Mouse (Mus musculus): ENCODE measurements around the gene Smim5. TPM values are rescaled to one million over a fixed set of nuclear protein-coding genes. Genes with fewer than 3 reads are reported as not detected.

The Smim5 gene
- total and polyA plus RNA-seq, 3 experiments, result 0.42 to 1.4 (median 0.98) TPM

GRCm38 (mm10) chr11:115941980-115942379, 42.2 kb downstream of the Smim5 start:
- Histone ChIP-seq H3K4me2 (ENCODE audit: insufficient read depth, low read depth, poor library complexity, severe bottlenecking) (no peak overlapping the region), H3K9me3 (replicated peaks; ENCODE audit: low read length) (no peaks in the 10 kb centered on the region), H3K36me3 (replicated peaks in 1 of 2; ENCODE audit: control insufficient read depth in 1 of 2, insufficient read depth in 1 of 2, low read length in 1 of 2) (peaks cover 78 to 97% of the 10 kb centered on the region in 2 experiments), H3K4me1 (ENCODE audit: control insufficient read depth in 1 of 2, insufficient read depth in 2 of 2) (no peaks in the 10 kb centered on the region), H3K4me3 (replicated peaks in 1 of 3; ENCODE audit: low read depth in 2 of 3, low read length in 2 of 3, poor library complexity in 1 of 3) (no peak overlapping the region), H3K79me2 (replicated peaks; ENCODE audit: control insufficient read depth, extremely low read depth, insufficient read depth, poor library complexity, severe bottlenecking) (peaks cover 3% of the 10 kb centered on the region; the same call in 1 of the 2 replicates), H3K9ac (ENCODE audit: insufficient read depth, low read depth) (no peak overlapping the region), H3K27me3 (replicated peaks) (no peaks in the 10 kb centered on the region), H3K27ac (ENCODE audit: insufficient read depth, low read depth) (no peak overlapping the region)
- in situ Hi-C loops (cut with MboI; ENCODE audit: low pct_ligation_motif_present, low pct_unique_long_range_greater_than_20kb, low sequenced_read_pairs) (no loop called here), dilution Hi-C loops (cut with MboI; ENCODE audit: extremely low pct_ligation_motif_present, extremely low pct_unique_long_range_greater_than_20kb, low sequenced_read_pairs) (no loop called here)
- DNase-seq (ENCODE audit: extremely low read depth), result no peak
- TF ChIP-seq CTCF (conservative IDR thresholded peaks at IDR 0.05 in 1 of 2, IDR thresholded peaks at IDR 0.05 in 1 of 2; ENCODE audit: low read depth in 2 of 2, low read length in 2 of 2) (peak in 1 of 2 experiments; percentile 21; a peak in 2 of 4 replicates), RAD21 (IDR thresholded peaks at IDR 0.05; ENCODE audit: low read depth, low read length) (no peak; the same call in none of the 2 replicates), ELF1 (IDR thresholded peaks at IDR 0.05; ENCODE audit: low read depth, low read length) (no peak)

GRCm38 (mm10) chr11:115945247-115945646, 45.5 kb downstream of the Smim5 start:
- in situ Hi-C loops (cut with MboI; ENCODE audit: low pct_ligation_motif_present, low pct_unique_long_range_greater_than_20kb, low sequenced_read_pairs), result no loop called here
- 0 out of 2 replicates have a peak, but pooled peaks cover 2% of the 10 kb centered on the region for H3K79me2 ChIP-seq (replicated peaks; ENCODE audit: control insufficient read depth, extremely low read depth, insufficient read depth, poor library complexity, severe bottlenecking)
- DNase-seq (ENCODE audit: extremely low read depth), result no peak
- no peak overlapping the region for H3K4me3 ChIP-seq (replicated peaks in 1 of 3; ENCODE audit: low read depth in 2 of 3, low read length in 2 of 3, poor library complexity in 1 of 3)
- no peaks in the 10 kb centered on the region for H3K27me3 ChIP-seq (replicated peaks)
- H3K4me2 ChIP-seq (ENCODE audit: insufficient read depth, low read depth, poor library complexity, severe bottlenecking), result no peak overlapping the region
- no peaks in the 10 kb centered on the region for H3K4me1 ChIP-seq (ENCODE audit: control insufficient read depth in 1 of 2, insufficient read depth in 2 of 2)
- H3K27ac ChIP-seq (ENCODE audit: insufficient read depth, low read depth), result no peak overlapping the region
- TF ChIP-seq POLR2AphosphoS2 (IDR thresholded peaks at IDR 0.05; ENCODE audit: low read depth, low read length), result no peak
- no peak for TF ChIP-seq ZC3H11A (IDR thresholded peaks at IDR 0.05; ENCODE audit: low read depth, low read length)
- no peak for TF ChIP-seq GABPA (IDR thresholded peaks at IDR 0.05; ENCODE audit: insufficient replicate concordance, low read depth, low read length)
- no peak for TF ChIP-seq USF2 (conservative IDR thresholded peaks at IDR 0.05; ENCODE audit: low read depth, low read length)
- TF ChIP-seq USF1 (IDR thresholded peaks at IDR 0.05; ENCODE audit: low read depth, low read length), result no peak
- TF ChIP-seq KAT2A (IDR thresholded peaks at IDR 0.05; ENCODE audit: insufficient replicate concordance, low read length), result no peak
- no peak for TF ChIP-seq BHLHE40 (IDR thresholded peaks at IDR 0.05; ENCODE audit: low read depth, low read length)
- TF ChIP-seq NELFE (IDR thresholded peaks at IDR 0.05; ENCODE audit: low read depth, low read length), result no peak
- TF ChIP-seq E2F4 (IDR thresholded peaks at IDR 0.05; ENCODE audit: insufficient replicate concordance, low read depth, low read length), result no peak
- no peak for TF ChIP-seq MEF2A (IDR thresholded peaks at IDR 0.05; ENCODE audit: borderline replicate concordance, low read depth, low read length)
- TF ChIP-seq ETS1 (conservative IDR thresholded peaks at IDR 0.05; ENCODE audit: low read depth, low read length), result no peak
- no peak for TF ChIP-seq JUN (IDR thresholded peaks at IDR 0.05; ENCODE audit: insufficient read depth, low read depth, low read length)
- no peak for TF ChIP-seq CHD2 (IDR thresholded peaks at IDR 0.05; ENCODE audit: low read length)
- no peak for TF ChIP-seq MAZ (IDR thresholded peaks at IDR 0.05; ENCODE audit: low read depth, low read length)
- TF ChIP-seq EP300 (IDR thresholded peaks at IDR 0.05; ENCODE audit: low read length), result no peak
- dilution Hi-C loops (cut with MboI; ENCODE audit: extremely low pct_ligation_motif_present, extremely low pct_unique_long_range_greater_than_20kb, low sequenced_read_pairs), result no loop called here
- peaks cover 83 to 98% of the 10 kb centered on the region in 2 experiments for H3K36me3 ChIP-seq (replicated peaks in 1 of 2; ENCODE audit: control insufficient read depth in 1 of 2, insufficient read depth in 1 of 2, low read length in 1 of 2)
- no peaks in the 10 kb centered on the region for H3K9me3 ChIP-seq (replicated peaks; ENCODE audit: low read length)
- H3K9ac ChIP-seq (ENCODE audit: insufficient read depth, low read depth), result no peak overlapping the region

Measured in CH12.LX (cell line).